Mouse (Mus musculus) lung, embryonic 16.5 days (tissue): Measurements from ENCODE around the gene Cd83. TPM values are rescaled to one million over a fixed set of nuclear protein-coding genes. Genes with fewer than 3 reads are reported as not detected.

Experiments
- ATAC-seq: fragments of 200-750 bp; cut with Nextera tagmentation; 2 replicates; pipeline ENCODE4 v1.8.0; 2017; ENCODE audit warnings: low read depth, mild to moderate bottlenecking, moderate library complexity
- H3K27ac ChIP-seq: fragments of 300-500 bp; sonication (generic); 2 replicates; pipeline ENCODE4 v1.5.1; 2014; ENCODE audit warnings: mild to moderate bottlenecking, control low read depth, low read length
- H3K27me3 ChIP-seq: fragments of 300-500 bp; sonication (generic); 2 replicates; pipeline ENCODE4 v1.6.1; 2014; ENCODE audit warnings: low read depth, low read length, mixed read lengths; ENCODE audit not compliant: control insufficient read depth, insufficient read depth
- H3K36me3 ChIP-seq: fragments of 300-500 bp; sonication (generic); 2 replicates; pipeline ENCODE4 v1.6.1; 2014; ENCODE audit warnings: low read length; ENCODE audit not compliant: control insufficient read depth, insufficient read depth
- H3K4me1 ChIP-seq: fragments of 300-500 bp; sonication (generic); replicated peaks from 2 replicates; pipeline ENCODE4 v1.6.1; 2014; ENCODE audit warnings: low read length, mixed read lengths; ENCODE audit not compliant: control insufficient read depth, insufficient read depth
- H3K4me2 ChIP-seq: fragments of 300-500 bp; sonication (generic); 2 replicates; pipeline ENCODE4 v1.6.1; 2014; ENCODE audit warnings: low read depth, low read length, control low read depth
- H3K4me3 ChIP-seq: fragments of 300-500 bp; sonication (generic); 2 replicates; pipeline ENCODE4 v1.5.1; 2014; ENCODE audit warnings: mild to moderate bottlenecking, low read length, control low read depth
- H3K9ac ChIP-seq: fragments of 300-500 bp; sonication (generic); 2 replicates; pipeline ENCODE4 v1.6.1; 2014; ENCODE audit warnings: low read length, control low read depth
- H3K9me3 ChIP-seq: fragments of 300-500 bp; sonication (generic); 2 replicates; pipeline ENCODE4 v1.6.1; 2016; ENCODE audit warnings: low read length; ENCODE audit not compliant: control insufficient read depth
- WGBS: fragments of 180-500 bp; shearing (Covaris S2); extraction: QIAGEN DNeasy Blood & Tissue Kit; methylation state at CpG from one replicate; pipeline ENCODE4 v1.1.7; 2014; 5-methylcytosine and 5-hydroxymethylcytosine counted together
- polyA plus RNA-seq: library from polyadenylated mRNA; unstranded; fragments of >200 nt; fragmentation: Nextera tagmentation; extraction: Ambion mirVana; gene quantifications from 2 replicates; pipeline ENCODE4 v1.2.1, GENCODE M21; 2015

The Cd83 gene
- polyA plus RNA-seq, 1 experiment from 2014 or later: 12.3 TPM

DNA sequence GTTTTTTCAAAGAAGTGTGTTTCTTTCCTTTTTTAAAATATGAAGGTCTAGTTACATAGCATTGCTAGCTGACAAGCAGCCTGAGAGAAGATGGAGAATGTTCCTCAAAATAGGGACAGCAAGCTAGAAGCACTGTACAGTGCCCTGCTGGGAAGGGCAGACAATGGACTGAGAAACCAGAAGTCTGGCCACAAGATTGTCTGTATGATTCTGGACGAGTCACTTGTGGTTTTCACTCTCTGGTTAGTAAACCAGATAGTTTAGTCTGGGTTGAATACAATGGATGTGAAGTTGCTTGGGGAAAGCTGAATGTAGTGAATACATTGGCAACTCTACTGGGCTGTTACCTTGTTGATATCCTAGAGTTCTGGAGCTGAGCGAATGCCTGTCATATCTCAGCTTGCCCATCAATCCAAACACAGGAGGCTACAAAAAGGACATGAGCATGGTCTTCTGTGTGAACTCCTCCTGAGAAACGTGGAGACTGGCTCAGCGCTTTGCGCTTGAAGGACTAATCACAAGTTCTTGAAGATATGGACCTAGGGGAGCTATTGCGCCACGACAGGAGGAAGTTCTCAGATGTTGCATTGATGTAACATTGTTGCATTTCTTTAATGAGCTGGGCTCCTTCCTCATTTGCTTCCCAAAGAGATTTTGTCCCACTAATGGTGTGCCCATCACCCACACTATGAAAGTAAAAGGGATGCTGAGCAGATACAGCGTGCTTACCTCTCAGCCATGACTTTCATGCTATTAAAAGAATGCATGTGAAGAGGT lies 18.0 kb downstream of the Cd83 start:
- Histone ChIP-seq H3K27me3 (no peaks in the 10 kb centered on the region), H3K4me3 (no peak overlapping the region), H3K36me3 (no peaks in the 10 kb centered on the region), H3K4me1 (peaks cover 17% of the 10 kb centered on the region), H3K9me3 (no peaks in the 10 kb centered on the region), H3K4me2 (no peak overlapping the region), H3K27ac (no peak overlapping the region), H3K9ac (no peak overlapping the region)
- WGBS: 84% methylated on average over 8 of the region's 8 CpGs
- ATAC-seq: no peak

DNA sequence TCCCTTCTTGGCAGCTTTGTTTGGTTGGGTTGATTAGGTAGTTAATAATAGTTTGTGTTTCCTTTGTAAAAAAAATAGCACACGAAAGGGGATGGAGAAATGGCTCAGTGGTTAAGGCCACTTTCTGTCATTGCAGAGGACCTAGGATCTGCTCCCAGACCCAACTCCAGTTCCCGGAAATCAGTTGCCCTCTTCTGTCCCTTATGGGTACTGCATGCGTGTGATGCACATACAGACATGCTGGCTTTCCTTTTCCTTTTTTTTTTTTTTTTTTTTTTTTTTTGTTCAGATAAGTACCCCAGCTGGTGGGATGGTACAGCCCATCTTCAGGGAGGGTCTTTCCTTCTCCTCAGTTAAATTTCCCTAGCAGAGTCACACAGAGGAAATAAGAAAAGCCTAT lies 20.1 kb downstream of the Cd83 start:
- no peak overlapping the region for H3K9ac ChIP-seq
- H3K27ac ChIP-seq: no peak overlapping the region
- H3K4me2 ChIP-seq: no peak overlapping the region
- H3K4me1 ChIP-seq: peaks cover 15% of the 10 kb centered on the region
- H3K27me3 ChIP-seq: no peaks in the 10 kb centered on the region
- no peaks in the 10 kb centered on the region for H3K36me3 ChIP-seq
- WGBS: 90% methylated on average over 3 of the region's 3 CpGs
- no peaks in the 10 kb centered on the region for H3K9me3 ChIP-seq
- no peak for ATAC-seq
- H3K4me3 ChIP-seq: no peak overlapping the region

DNA sequence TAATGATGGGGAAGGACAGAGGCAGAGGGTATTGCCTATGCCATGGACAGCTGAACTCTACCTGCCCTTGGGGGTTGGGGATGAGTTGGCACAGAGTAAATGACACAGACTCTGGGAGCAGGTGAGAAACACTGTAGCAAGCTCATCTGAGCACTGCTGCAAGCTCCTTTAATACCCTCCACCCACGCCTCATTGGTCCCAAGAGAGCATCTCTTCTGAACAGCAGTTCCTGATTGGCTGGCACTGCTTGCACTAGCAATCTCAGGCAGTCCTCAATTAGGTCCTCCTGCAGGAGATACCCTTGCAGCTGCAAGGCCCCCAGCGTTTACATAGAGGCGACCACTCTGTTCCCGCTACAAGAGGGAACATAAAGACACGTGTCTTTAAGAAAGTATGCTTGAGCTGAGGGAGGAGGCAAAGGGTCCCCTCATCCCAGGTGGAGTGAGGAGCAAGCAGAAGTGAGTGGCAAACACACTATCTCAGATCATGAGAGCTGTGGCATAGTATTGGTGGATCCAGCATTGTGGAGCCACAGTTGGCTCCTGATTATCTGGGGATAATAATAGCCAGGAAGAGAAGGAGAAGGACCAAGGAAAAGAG lies 20.7 kb downstream of the Cd83 start:
- Histone ChIP-seq H3K9ac (no peak overlapping the region), H3K4me1 (peaks cover 15% of the 10 kb centered on the region), H3K27me3 (no peaks in the 10 kb centered on the region), H3K36me3 (no peaks in the 10 kb centered on the region), H3K4me2 (no peak overlapping the region), H3K27ac (no peak overlapping the region), H3K9me3 (no peaks in the 10 kb centered on the region), H3K4me3 (no peak overlapping the region)
- WGBS: 77% methylated on average over 5 of the region's 5 CpGs
- no peak for ATAC-seq

DNA sequence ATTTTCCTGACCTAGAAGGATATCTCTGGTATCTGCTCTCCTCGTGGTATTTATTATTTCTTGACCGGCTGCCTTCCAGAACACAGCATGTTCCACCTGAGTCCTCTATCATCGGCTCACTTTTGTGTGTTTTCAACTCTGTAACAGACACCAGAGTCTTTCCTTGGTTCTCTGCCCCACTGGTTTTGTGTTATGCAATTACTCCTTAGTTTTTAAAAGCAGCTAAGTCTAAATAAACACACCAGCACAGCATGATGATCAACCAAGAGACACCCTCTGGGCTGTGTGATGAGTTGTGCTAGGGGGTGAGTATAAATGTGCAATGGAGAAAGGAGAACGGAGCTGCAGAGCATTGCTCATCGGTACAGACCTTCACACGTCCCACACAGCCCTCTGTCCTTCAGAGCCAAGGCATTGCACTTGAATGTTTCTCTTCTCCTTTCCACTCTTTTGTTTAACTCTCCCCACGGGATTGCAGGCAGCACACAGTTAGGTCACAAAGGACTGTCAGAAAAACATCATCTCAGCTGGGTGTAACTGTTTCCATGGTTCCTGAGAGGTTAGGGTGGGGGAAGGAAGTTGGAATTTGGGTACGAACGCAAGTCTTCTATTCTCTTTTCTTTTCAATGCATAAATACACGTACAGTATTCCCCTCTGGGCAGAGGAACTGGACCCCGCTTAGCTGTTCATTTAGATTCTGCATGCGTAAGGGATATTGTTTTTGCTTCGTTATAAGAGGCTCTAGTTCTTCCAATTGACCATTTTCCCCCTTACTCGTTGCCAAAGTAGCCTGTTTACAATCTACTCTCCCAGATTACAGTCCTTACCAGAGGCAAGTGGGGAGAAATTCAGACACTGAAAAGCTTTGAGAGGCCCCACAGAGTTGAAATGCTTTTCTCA lies 22.0 kb downstream of the Cd83 start:
- Histone ChIP-seq H3K4me3 (no peak overlapping the region), H3K4me2 (no peak overlapping the region), H3K27me3 (no peaks in the 10 kb centered on the region), H3K36me3 (no peaks in the 10 kb centered on the region), H3K9me3 (no peaks in the 10 kb centered on the region), H3K4me1 (peaks cover 15% of the 10 kb centered on the region), H3K27ac (peak overlapping the region; percentile 58), H3K9ac (no peak overlapping the region)
- 59% methylated on average over 14 of the region's 14 CpGs for WGBS
- ATAC-seq: peak; percentile 3; the same call in 1 of the 2 replicates

DNA sequence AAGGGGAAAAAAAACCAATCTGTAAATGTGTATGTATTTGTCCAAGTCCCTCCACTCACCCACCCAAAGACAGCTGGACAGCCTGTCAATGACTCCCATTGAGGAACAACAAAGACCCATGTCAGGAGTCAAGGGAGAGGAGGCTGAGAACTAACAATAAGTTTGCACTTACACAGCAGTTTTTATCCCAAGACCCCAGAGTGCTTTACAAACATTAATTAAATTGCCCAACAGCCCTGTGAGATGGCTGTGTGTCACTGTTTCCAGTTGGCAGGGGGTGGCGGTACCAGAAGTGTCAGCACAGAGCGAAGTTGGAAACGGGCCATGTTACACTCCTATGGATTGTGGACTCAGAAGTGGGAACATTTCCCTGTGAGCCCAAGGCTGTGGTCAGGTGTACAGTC lies 22.7 kb downstream of the Cd83 start:
- no peaks in the 10 kb centered on the region for H3K9me3 ChIP-seq

DNA sequence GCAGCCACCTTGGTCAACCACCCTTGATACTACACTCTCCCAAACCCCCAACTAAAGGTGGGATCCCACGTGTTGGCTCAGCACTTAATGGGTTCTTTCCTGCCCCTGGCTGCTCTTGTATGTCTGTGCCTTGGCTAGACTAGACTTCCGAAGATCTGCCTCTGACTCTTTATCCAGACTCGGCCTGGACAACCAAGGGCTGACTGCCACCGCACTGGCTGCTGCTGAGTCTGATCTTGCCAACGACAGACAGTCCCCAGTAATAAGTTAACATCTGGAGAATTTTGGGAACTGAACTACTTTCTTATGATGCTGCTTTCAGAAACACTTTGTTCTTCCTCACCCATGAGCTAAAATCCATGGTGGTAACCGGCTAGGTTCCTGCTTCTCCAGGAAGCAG lies 26.0 kb downstream of the Cd83 start:
- H3K4me2 ChIP-seq: no peak overlapping the region
- no peaks in the 10 kb centered on the region for H3K27me3 ChIP-seq
- H3K9ac ChIP-seq: no peak overlapping the region
- 80% methylated on average over 6 of the region's 6 CpGs for WGBS
- ATAC-seq: no peak
- peaks cover 2% of the 10 kb centered on the region; the same call in 1 of the 2 replicates for H3K9me3 ChIP-seq
- no peak overlapping the region for H3K27ac ChIP-seq
- peaks cover 15% of the 10 kb centered on the region for H3K4me1 ChIP-seq
- H3K4me3 ChIP-seq: no peak overlapping the region
- H3K36me3 ChIP-seq: no peaks in the 10 kb centered on the region

More for the DNA sequence above, 22.7 kb downstream of the Cd83 start:
- ATAC-seq: peak; percentile 89
- H3K27me3 ChIP-seq: no peaks in the 10 kb centered on the region
- H3K9ac ChIP-seq: no peak overlapping the region
- H3K4me3 ChIP-seq: no peak overlapping the region
- 55% methylated on average over 3 of the region's 3 CpGs for WGBS
- peak overlapping the region; percentile 58 for H3K27ac ChIP-seq
- H3K4me2 ChIP-seq: no peak overlapping the region
- H3K4me1 ChIP-seq: peaks cover 15% of the 10 kb centered on the region
- no peaks in the 10 kb centered on the region for H3K36me3 ChIP-seq

DNA sequence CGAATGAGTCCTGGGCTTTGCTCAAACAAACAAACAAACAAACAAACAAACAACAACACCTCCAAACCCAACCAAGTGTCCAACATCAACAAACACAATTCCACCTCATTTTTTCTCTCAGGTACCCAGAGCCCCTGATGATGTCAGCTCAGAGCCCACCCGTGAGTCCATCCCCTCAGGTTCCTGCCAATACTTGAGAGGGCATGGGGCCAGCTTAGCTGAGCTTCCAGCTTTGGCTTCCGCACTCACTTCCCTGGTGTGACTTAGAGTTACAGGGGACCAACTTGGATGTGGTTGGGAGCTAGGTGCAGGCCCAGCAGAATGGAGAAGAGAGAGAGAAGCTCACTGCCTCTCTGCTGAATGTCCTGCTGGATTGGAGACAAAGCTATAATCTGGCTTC lies 27.3 kb downstream of the Cd83 start:
- H3K27me3 ChIP-seq: no peaks in the 10 kb centered on the region
- no peak overlapping the region for H3K9ac ChIP-seq
- 72% methylated on average over 3 of the region's 3 CpGs for WGBS
- no peak overlapping the region for H3K4me2 ChIP-seq
- peaks cover 2% of the 10 kb centered on the region; the same call in 1 of the 2 replicates for H3K9me3 ChIP-seq
- ATAC-seq: no peak
- peaks cover 8% of the 10 kb centered on the region for H3K4me1 ChIP-seq
- H3K36me3 ChIP-seq: no peaks in the 10 kb centered on the region
- H3K4me3 ChIP-seq: no peak overlapping the region
- H3K27ac ChIP-seq: no peak overlapping the region

DNA sequence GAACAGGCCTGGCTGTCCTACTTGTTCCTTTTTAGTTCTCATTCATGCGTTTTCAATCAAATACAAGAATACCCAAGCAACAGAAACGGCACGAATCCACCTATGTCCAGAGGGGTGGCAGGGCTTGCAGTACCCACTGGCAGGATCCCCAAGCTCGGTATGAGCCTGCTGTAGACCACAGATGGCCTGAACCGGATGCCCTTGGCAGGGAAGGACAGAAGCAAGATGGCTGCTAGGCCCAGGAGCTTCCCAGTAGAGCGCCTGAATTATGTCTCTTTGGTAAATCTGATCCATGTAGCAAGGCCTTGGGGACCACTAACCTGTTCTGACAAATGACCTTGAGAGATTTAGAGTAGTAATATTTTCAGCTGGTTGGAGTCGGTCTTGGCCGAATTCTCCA lies 28.9 kb downstream of the Cd83 start:
- no peak overlapping the region for H3K4me2 ChIP-seq
- no peaks in the 10 kb centered on the region for H3K36me3 ChIP-seq
- H3K9ac ChIP-seq: no peak overlapping the region
- ATAC-seq: no peak
- H3K4me3 ChIP-seq: no peak overlapping the region
- H3K4me1 ChIP-seq: no peaks in the 10 kb centered on the region
- peaks cover 2% of the 10 kb centered on the region; the same call in 1 of the 2 replicates for H3K9me3 ChIP-seq
- no peaks in the 10 kb centered on the region for H3K27me3 ChIP-seq
- 91% methylated on average over 8 of the region's 8 CpGs for WGBS
- no peak overlapping the region for H3K27ac ChIP-seq

DNA sequence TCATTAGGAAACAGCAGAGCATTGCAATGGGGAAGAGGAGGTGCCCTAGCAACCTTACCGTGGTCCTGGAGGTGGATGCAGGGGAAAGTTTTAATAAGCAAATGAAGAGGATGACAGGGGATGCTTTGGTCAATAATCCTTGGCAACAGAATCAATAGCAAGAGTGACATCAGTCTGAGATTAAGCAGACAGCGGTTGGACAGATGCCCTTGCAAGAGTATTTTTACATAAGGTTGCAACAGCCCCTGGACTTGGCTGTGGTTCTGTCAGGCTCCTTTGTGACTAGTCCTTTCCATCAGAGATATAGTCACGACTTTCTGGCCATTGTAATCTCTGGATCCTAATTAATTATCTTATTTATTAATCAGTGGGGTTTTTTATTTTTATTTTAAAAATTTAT lies 32.9 kb downstream of the Cd83 start:
- H3K4me3 ChIP-seq: no peak overlapping the region
- 70% methylated on average over 3 of the region's 3 CpGs for WGBS
- peaks cover 2% of the 10 kb centered on the region; the same call in 1 of the 2 replicates for H3K9me3 ChIP-seq
- H3K36me3 ChIP-seq: no peaks in the 10 kb centered on the region
- no peak overlapping the region for H3K4me2 ChIP-seq
- H3K27ac ChIP-seq: no peak overlapping the region
- no peaks in the 10 kb centered on the region for H3K4me1 ChIP-seq
- no peak overlapping the region for H3K9ac ChIP-seq
- no peaks in the 10 kb centered on the region for H3K27me3 ChIP-seq
- no peak for ATAC-seq
